Mouse (Mus musculus): Measurements from ENCODE around the gene Setx. TPM values are rescaled to one million over a fixed set of nuclear protein-coding genes. Genes with fewer than 3 reads are reported as not detected.

The Setx gene
- polyA plus RNA-seq, 1 experiment from 2014 or later: 18.5 TPM

- H3K4me3 ChIP-seq (ENCODE audit: low read length): no peak overlapping the region
- no peaks in the 10 kb centered on the region for H3K4me1 ChIP-seq (ENCODE audit: control insufficient read depth, insufficient read depth, low read length)
- ATAC-seq (ENCODE audit: low FRiP score, low TSS enrichment): no peak
- H3K36me3 ChIP-seq (ENCODE audit: control insufficient read depth, insufficient read depth, low read length): peaks cover 8% of the 10 kb centered on the region; the same call in 1 of the 2 replicates
- no peak overlapping the region for H3K4me2 ChIP-seq (replicated peaks; ENCODE audit: low read depth, low read length)
- no peak overlapping the region for H3K27ac ChIP-seq (ENCODE audit: low read depth, low read length)
- no peaks in the 10 kb centered on the region for H3K27me3 ChIP-seq (ENCODE audit: control insufficient read depth, insufficient read depth, low read length)
- H3K9ac ChIP-seq (ENCODE audit: low read depth, low read length): no peak overlapping the region
- H3K9me3 ChIP-seq (ENCODE audit: control insufficient read depth, low read length): no peaks in the 10 kb centered on the region
- WGBS: 31% methylated on average over 6 of the region's 6 CpGs
These were observed 62.2 kb downstream of the Setx start for GRCm38 (mm10) chr2:29186209-29186608.

GRCm38 (mm10) chr2:29190392-29190791, 66.4 kb downstream of the Setx start:
- peaks cover 8% of the 10 kb centered on the region for H3K27me3 ChIP-seq (ENCODE audit: control insufficient read depth, insufficient read depth, low read length)
- H3K4me3 ChIP-seq (ENCODE audit: low read length): no peak overlapping the region
- H3K27ac ChIP-seq (ENCODE audit: low read depth, low read length): no peak overlapping the region
- no peak overlapping the region for H3K9ac ChIP-seq (ENCODE audit: low read depth, low read length)
- 90% methylated on average over 7 of the region's 7 CpGs for WGBS
- ATAC-seq (ENCODE audit: low FRiP score, low TSS enrichment): no peak
- H3K4me2 ChIP-seq (replicated peaks; ENCODE audit: low read depth, low read length): no peak overlapping the region
- H3K36me3 ChIP-seq (ENCODE audit: control insufficient read depth, insufficient read depth, low read length): no peaks in the 10 kb centered on the region
- no peaks in the 10 kb centered on the region for H3K4me1 ChIP-seq (ENCODE audit: control insufficient read depth, insufficient read depth, low read length)
- no peaks in the 10 kb centered on the region for H3K9me3 ChIP-seq (ENCODE audit: control insufficient read depth, low read length)

- peaks cover 13% of the 10 kb centered on the region for H3K27me3 ChIP-seq (ENCODE audit: control insufficient read depth, insufficient read depth, low read length)
- no peak overlapping the region for H3K4me3 ChIP-seq (ENCODE audit: low read length)
- 56% methylated on average over 10 of the region's 10 CpGs for WGBS
- H3K36me3 ChIP-seq (ENCODE audit: control insufficient read depth, insufficient read depth, low read length): no peaks in the 10 kb centered on the region
- peak; percentile 36; the same call in 1 of the 2 replicates for ATAC-seq (ENCODE audit: low FRiP score, low TSS enrichment)
- no peak overlapping the region for H3K4me2 ChIP-seq (replicated peaks; ENCODE audit: low read depth, low read length)
- H3K27ac ChIP-seq (ENCODE audit: low read depth, low read length): no peak overlapping the region
- H3K9ac ChIP-seq (ENCODE audit: low read depth, low read length): no peak overlapping the region
- H3K9me3 ChIP-seq (ENCODE audit: control insufficient read depth, low read length): no peaks in the 10 kb centered on the region
- no peaks in the 10 kb centered on the region for H3K4me1 ChIP-seq (ENCODE audit: control insufficient read depth, insufficient read depth, low read length)
These were observed 67.5 kb downstream of the Setx start for GRCm38 (mm10) chr2:29191216-29192215.

- Histone ChIP-seq H3K27ac (ENCODE audit: low read depth, low read length) (no peak overlapping the region), H3K4me1 (ENCODE audit: control insufficient read depth, insufficient read depth, low read length) (no peaks in the 10 kb centered on the region), H3K4me2 (replicated peaks; ENCODE audit: low read depth, low read length) (no peak overlapping the region), H3K9me3 (ENCODE audit: control insufficient read depth, low read length) (no peaks in the 10 kb centered on the region), H3K4me3 (ENCODE audit: low read length) (no peak overlapping the region), H3K9ac (ENCODE audit: low read depth, low read length) (no peak overlapping the region), H3K36me3 (ENCODE audit: control insufficient read depth, insufficient read depth, low read length) (no peaks in the 10 kb centered on the region), H3K27me3 (ENCODE audit: control insufficient read depth, insufficient read depth, low read length) (peaks cover 20% of the 10 kb centered on the region)
- ATAC-seq (ENCODE audit: low FRiP score, low TSS enrichment): no peak
- 81% methylated on average over 8 of the region's 8 CpGs for WGBS
These were observed 68.8 kb downstream of the Setx start for GRCm38 (mm10) chr2:29192629-29193278.

- Histone ChIP-seq H3K4me3 (ENCODE audit: low read length) (peak overlapping the region; percentile 47), H3K9ac (ENCODE audit: low read depth, low read length) (0 out of 2 replicates have a peak overlapping the region, but pooled peaks have one; percentile 18), H3K27me3 (ENCODE audit: control insufficient read depth, insufficient read depth, low read length) (peaks cover 20% of the 10 kb centered on the region), H3K4me1 (ENCODE audit: control insufficient read depth, insufficient read depth, low read length) (no peaks in the 10 kb centered on the region), H3K4me2 (replicated peaks; ENCODE audit: low read depth, low read length) (peak overlapping the region; percentile 98), H3K9me3 (ENCODE audit: control insufficient read depth, low read length) (no peaks in the 10 kb centered on the region), H3K36me3 (ENCODE audit: control insufficient read depth, insufficient read depth, low read length) (no peaks in the 10 kb centered on the region), H3K27ac (ENCODE audit: low read depth, low read length) (no peak overlapping the region)
- WGBS: 23% methylated on average over 16 of the region's 16 CpGs
- no peak for ATAC-seq (ENCODE audit: low FRiP score, low TSS enrichment)
These were observed 70.0 kb downstream of the Setx start for GRCm38 (mm10) chr2:29193819-29194546.

GRCm38 (mm10) chr2:29194547-29195463, 70.8 kb downstream of the Setx start:
- 0 out of 2 replicates have a peak, but pooled peaks have one; percentile 50 for ATAC-seq (ENCODE audit: low FRiP score, low TSS enrichment)
- Histone ChIP-seq H3K9me3 (ENCODE audit: control insufficient read depth, low read length) (no peaks in the 10 kb centered on the region), H3K4me3 (ENCODE audit: low read length) (peak overlapping the region; percentile 47), H3K36me3 (ENCODE audit: control insufficient read depth, insufficient read depth, low read length) (no peaks in the 10 kb centered on the region), H3K9ac (ENCODE audit: low read depth, low read length) (peak overlapping the region; percentile 32; the same call in 1 of the 2 replicates), H3K4me2 (replicated peaks; ENCODE audit: low read depth, low read length) (peak overlapping the region; percentile 98), H3K4me1 (ENCODE audit: control insufficient read depth, insufficient read depth, low read length) (no peaks in the 10 kb centered on the region), H3K27ac (ENCODE audit: low read depth, low read length) (no peak overlapping the region), H3K27me3 (ENCODE audit: control insufficient read depth, insufficient read depth, low read length) (peaks cover 20% of the 10 kb centered on the region)
- 2% methylated on average over 61 of the region's 61 CpGs for WGBS

GRCm38 (mm10) chr2:29196844-29197243, 72.9 kb downstream of the Setx start:
- Histone ChIP-seq H3K36me3 (ENCODE audit: control insufficient read depth, insufficient read depth, low read length) (no peaks in the 10 kb centered on the region), H3K4me2 (replicated peaks; ENCODE audit: low read depth, low read length) (no peak overlapping the region), H3K4me1 (ENCODE audit: control insufficient read depth, insufficient read depth, low read length) (no peaks in the 10 kb centered on the region), H3K27ac (ENCODE audit: low read depth, low read length) (no peak overlapping the region), H3K9me3 (ENCODE audit: control insufficient read depth, low read length) (no peaks in the 10 kb centered on the region), H3K27me3 (ENCODE audit: control insufficient read depth, insufficient read depth, low read length) (peaks cover 20% of the 10 kb centered on the region), H3K4me3 (ENCODE audit: low read length) (no peak overlapping the region), H3K9ac (ENCODE audit: low read depth, low read length) (no peak overlapping the region)
- WGBS: 69% methylated on average over 12 of the region's 12 CpGs
- no peak for ATAC-seq (ENCODE audit: low FRiP score, low TSS enrichment)

GRCm38 (mm10) chr2:29198446-29198845, 74.5 kb downstream of the Setx start:
- Histone ChIP-seq H3K4me2 (replicated peaks; ENCODE audit: low read depth, low read length) (no peak overlapping the region), H3K36me3 (ENCODE audit: control insufficient read depth, insufficient read depth, low read length) (no peaks in the 10 kb centered on the region), H3K9me3 (ENCODE audit: control insufficient read depth, low read length) (no peaks in the 10 kb centered on the region), H3K4me1 (ENCODE audit: control insufficient read depth, insufficient read depth, low read length) (no peaks in the 10 kb centered on the region), H3K27ac (ENCODE audit: low read depth, low read length) (no peak overlapping the region), H3K9ac (ENCODE audit: low read depth, low read length) (no peak overlapping the region), H3K27me3 (ENCODE audit: control insufficient read depth, insufficient read depth, low read length) (peaks cover 20% of the 10 kb centered on the region), H3K4me3 (ENCODE audit: low read length) (no peak overlapping the region)
- 84% methylated on average over 5 of the region's 5 CpGs for WGBS
- ATAC-seq (ENCODE audit: low FRiP score, low TSS enrichment): no peak
